Mouse (Mus musculus): ENCODE results near the gene Stra6. TPM values are rescaled to one million over a fixed set of nuclear protein-coding genes. Genes with fewer than 3 reads are reported as not detected.

Stra6 gene
- total RNA-seq (2023), result not detected

GRCm38 (mm10) chr9:58063531-58063930, at the start of gene Stra6:
TSS of gene Stra6 (plus strand) at chr9:58063788.

DNA sequence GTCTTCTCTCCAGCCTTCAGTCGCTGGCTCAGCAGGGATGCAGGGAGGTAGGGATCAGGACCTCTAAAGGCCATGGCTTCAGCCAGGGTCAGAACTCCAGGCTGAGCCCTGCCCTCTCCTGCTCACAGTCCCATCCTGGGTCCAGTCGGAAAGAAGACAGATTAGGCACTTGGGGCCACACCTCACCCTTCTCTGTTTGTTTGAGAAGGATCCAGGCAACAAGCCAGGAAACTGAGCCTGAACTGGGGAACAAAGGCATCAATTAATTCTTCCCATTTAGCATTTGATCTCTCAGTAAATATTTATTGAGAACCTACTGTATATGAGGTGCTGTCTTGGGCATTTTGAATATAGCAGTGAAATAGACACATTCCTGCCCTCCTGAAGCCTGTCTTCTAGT, 55.1 kb downstream of the Stra6 start, which contains the start of gene Ccdc33:
Ccdc33 (minus strand) TSS at position 153 of the 400 bp plus-strand sequence.

Other genes starting within 250 kb of the Stra6 start
- gene Arid3b, start 227.0 kb upstream of the Stra6 start, total RNA-seq (2023), result 83.7 TPM
- 75.9 TPM for gene Ubl7, start 152.8 kb upstream of the Stra6 start, total RNA-seq (2023)
- gene Sema7a, start 123.7 kb upstream of the Stra6 start, total RNA-seq (2023), result 2.4 TPM
- gene Cyp11a1, start 57.4 kb upstream of the Stra6 start, total RNA-seq (2023), result 0.18 TPM
- gene Ccdc33, start 55.0 kb downstream of the Stra6 start, total RNA-seq (2023), result not detected
- gene Islr, start 140.5 kb downstream of the Stra6 start, total RNA-seq (2023), result 0.55 TPM
- gene Islr2, start 140.5 kb downstream of the Stra6 start, total RNA-seq (2023), result 1.3 TPM
- gene Pml, start 186.0 kb downstream of the Stra6 start, total RNA-seq (2023), result 102 TPM
- 39.1 TPM for gene Stoml1, start 189.4 kb downstream of the Stra6 start, total RNA-seq (2023)
- gene Loxl1, start 249.4 kb downstream of the Stra6 start, total RNA-seq (2023), result not detected

Measured in CD8-positive naive resting alpha-beta T cell, adult 57 days (primary cell).